Mouse (Mus musculus) adrenal gland, postnatal 36 days (tissue): Measurements from ENCODE around the gene Pspn. TPM values are rescaled to one million over a fixed set of nuclear protein-coding genes. Genes with fewer than 3 reads are reported as not detected.

ENCODE experiments used
- DNase-seq, 2 experiments: peaks; one replicate each; pipeline ENCODE4 v3.0.0; 2021; ENCODE audit warnings: mixed read lengths in 1 of 2
- total RNA-seq, 2 experiments: library from RNA; stranded (reverse); gene quantifications; 2 replicates each; pipeline ENCODE4 v1.2.3; 2021

Gene Pspn
- total RNA-seq, 2 experiments from 2014 or later = 0.76 to 2.7 TPM

GRCm38 (mm10) chr17:56962642-56963405 is 37.0 kb downstream of the Pspn start:
- DNase-seq = peak in 1 of 2 experiments; percentile 61

GRCm38 (mm10) chr17:56961880-56962279 is 37.9 kb downstream of the Pspn start:
- DNase-seq = no peak

- no peak for DNase-seq
These were observed 41.2 kb downstream of the Pspn start for GRCm38 (mm10) chr17:56958667-56959066.

GRCm38 (mm10) chr17:56957763-56958429 is 41.9 kb downstream of the Pspn start:
- peak; percentile 20 to 52 for DNase-seq

GRCm38 (mm10) chr17:56954871-56955270 is 44.9 kb downstream of the Pspn start:
- DNase-seq = no peak

GRCm38 (mm10) chr17:56952639-56953038 is 47.2 kb downstream of the Pspn start:
- DNase-seq = no peak

- DNase-seq = peak; percentile 61 to 77
These were observed 48.9 kb downstream of the Pspn start for GRCm38 (mm10) chr17:56950915-56951314.

Other genes starting within 250 kb of the Pspn start
- 1 to 10 TPM; 3.8 to 5.4 TPM for gene Nrtn, start 242.5 kb downstream of the Pspn start, total RNA-seq
- gene Dus3l, start 235.3 kb downstream of the Pspn start, total RNA-seq = 10 to 100 TPM; 31.5 to 32.5 TPM
- under 1 TPM; 0.26 to 0.60 TPM for gene Prr22, start 229.8 kb downstream of the Pspn start, total RNA-seq
- gene Rfx2, start 169.0 kb downstream of the Pspn start, total RNA-seq = 1 to 10 TPM; 4.4 to 5.3 TPM
- gene Acsbg2, start 125.6 kb downstream of the Pspn start, total RNA-seq = under 1 TPM; 0.30 to 0.53 TPM
- gene 1700061G19Rik, start 124.5 kb downstream of the Pspn start, total RNA-seq = 10 to 100 TPM in 1 of 2 experiments, 1 to 10 TPM in 1; 4.8 to 12.3 TPM
- gene Mllt1, start 64.6 kb downstream of the Pspn start, total RNA-seq = 10 to 100 TPM; 32.6 to 35.6 TPM
- gene Acer1, start 17.9 kb downstream of the Pspn start, total RNA-seq = under 1 TPM in 1 of 2 experiments, not detected in 1; 0.23 TPM
- gene Clpp, start 9.7 kb downstream of the Pspn start, total RNA-seq = 100 to 1,000 TPM; 110 to 114 TPM
- 10 to 100 TPM; 50.3 to 83.8 TPM for gene Alkbh7, start 2.7 kb downstream of the Pspn start, total RNA-seq
- 10 to 100 TPM; 44.3 to 65.3 TPM for gene Gtf2f1, start 11.3 kb upstream of the Pspn start, total RNA-seq
- not detected for gene Gm17949, start 11.5 kb upstream of the Pspn start, total RNA-seq
- 10 to 100 TPM; 97.1 to 97.2 TPM for gene Khsrp, start 31.5 kb upstream of the Pspn start, total RNA-seq
- gene Slc25a41, start 41.6 kb upstream of the Pspn start, total RNA-seq = not detected
- under 1 TPM in 1 of 2 experiments, not detected in 1; 0.82 TPM for gene Crb3, start 59.1 kb upstream of the Pspn start, total RNA-seq
- 10 to 100 TPM; 76.6 to 80.3 TPM for gene Slc25a23, start 59.8 kb upstream of the Pspn start, total RNA-seq
- 1 to 10 TPM; 1.3 to 2.8 TPM for gene Dennd1c, start 78.5 kb upstream of the Pspn start, total RNA-seq
- 1 to 10 TPM; 3.7 to 4.2 TPM for gene Tubb4a, start 87.8 kb upstream of the Pspn start, total RNA-seq
- gene Tnfsf9, start 105.3 kb upstream of the Pspn start, total RNA-seq = under 1 TPM; 0.23 to 0.40 TPM
- not detected for gene Cd70, start 149.8 kb upstream of the Pspn start, total RNA-seq
- under 1 TPM; 0.17 to 0.20 TPM for gene Tnfsf14, start 194.2 kb upstream of the Pspn start, total RNA-seq
- gene C3, start 228.1 kb upstream of the Pspn start, total RNA-seq = 100 to 1,000 TPM; 231 to 623 TPM
- 10 to 100 TPM; 78.7 to 94.2 TPM for gene Gpr108, start 248.4 kb upstream of the Pspn start, total RNA-seq
- 10 to 100 TPM; 50.1 to 52.0 TPM for gene Trip10, start 249.4 kb upstream of the Pspn start, total RNA-seq